In genomic region chr17:65558217-65558616, GRCm38 (mm10) we compare ENCODE assay signal across 8 mouse cellular contexts. TPM values are rescaled to one million over a fixed set of nuclear protein-coding genes. Genes with fewer than 3 reads are reported as not detected.
DNase-seq lines count a peak whose midpoint lies in the region; ATAC-seq and TF ChIP-seq lines count a peak whose summit lies in the region.

No protein-coding gene starts in this region.

- DNase-seq in CD4-positive, CD25-positive, alpha-beta regulatory T cell, adult 2 months (ENCODE audit: low read depth, low spot score): peak; percentile 64
- DNase-seq in T-cell, adult 2 months (ENCODE audit: low spot score): peak; percentile 17
- DNase-seq in cerebellum, postnatal 14 days: peak; percentile 77 to 86
- peak; percentile 76 for DNase-seq in gastrocnemius, adult 2 months
- DNase-seq in liver, adult 2 months (ENCODE audit: extremely low read depth, low read depth, low spot score): peak; percentile 58
- peak; percentile 57 for DNase-seq in neural tube, embryonic 10.5 days (ENCODE audit: extremely low spot score, low spot score)
- peak; percentile 38 to 45 for DNase-seq in urinary bladder, postnatal 36 days (ENCODE audit: low spot score in 2 of 2)

- no peaks in the 10 kb centered on the region for H3K36me3 ChIP-seq in hindbrain, embryonic 15.5 days
- H3K36me3 ChIP-seq in liver, adult 2 months (ENCODE audit: control insufficient read depth, insufficient read depth, low read length): no peaks in the 10 kb centered on the region

- no peak overlapping the region for H3K9ac ChIP-seq in hindbrain, embryonic 15.5 days
- no peak overlapping the region for H3K9ac ChIP-seq in liver, adult 2 months (ENCODE audit: low read depth, low read length)

- no peak for TF ChIP-seq POLR2A in liver, adult 2 months (IDR thresholded peaks at IDR 0.05; ENCODE audit: extremely low read depth, insufficient read depth, low read length)

- H3K4me2 ChIP-seq in hindbrain, embryonic 15.5 days: peak overlapping the region; percentile 17; the same call in 1 of the 2 replicates

- H3K9me3 ChIP-seq in hindbrain, embryonic 15.5 days: no peaks in the 10 kb centered on the region

- 44% methylated on average over 9 of the region's 9 CpGs for WGBS in hindbrain, embryonic 15.5 days
- 24% methylated on average over 9 of the region's 9 CpGs for WGBS in liver, adult 2 months

- H3K4me1 ChIP-seq in hindbrain, embryonic 15.5 days (replicated peaks): peaks cover 8% of the 10 kb centered on the region
- no peaks in the 10 kb centered on the region for H3K4me1 ChIP-seq in liver, adult 2 months (ENCODE audit: control insufficient read depth, insufficient read depth, low read length)

- peak; percentile 52; the same call in 1 of the 2 replicates for ATAC-seq in hindbrain, embryonic 15.5 days (ENCODE audit: low FRiP score, low read depth)

- H3K4me3 ChIP-seq in gastrocnemius, adult 2 months: no peak overlapping the region
- no peak overlapping the region for H3K4me3 ChIP-seq in hindbrain, embryonic 15.5 days
- no peak overlapping the region for H3K4me3 ChIP-seq in liver, adult 2 months (ENCODE audit: insufficient read depth, low read depth, low read length)

- H3K27ac ChIP-seq in gastrocnemius, adult 2 months: no peak overlapping the region
- H3K27ac ChIP-seq in hindbrain, embryonic 15.5 days (replicated peaks): no peak overlapping the region
- H3K27ac ChIP-seq in liver, adult 2 months (replicated peaks; ENCODE audit: insufficient read depth, low read depth, low read length): no peak overlapping the region

- no peaks in the 10 kb centered on the region for H3K79me2 ChIP-seq in liver, adult 2 months (ENCODE audit: control insufficient read depth, insufficient read depth, low read length)

- H3K27me3 ChIP-seq in hindbrain, embryonic 15.5 days: no peaks in the 10 kb centered on the region
- no peaks in the 10 kb centered on the region for H3K27me3 ChIP-seq in liver, adult 2 months (ENCODE audit: control insufficient read depth, insufficient read depth, low read length)

- intact Hi-C loops in gastrocnemius, adult 2 months (cut with DNase I): no loop called here

- peak; percentile 86 for TF ChIP-seq CTCF in gastrocnemius, adult 2 months (IDR thresholded peaks at IDR 0.05)
- peak; percentile 59 for TF ChIP-seq CTCF in liver, adult 2 months (IDR thresholded peaks at IDR 0.05; ENCODE audit: low read depth, low read length)

RNA-seq across cellular contexts. Expression of gene Tmem232, which starts 17.6 kb away (rescaled TPM):
- total RNA-seq in gastrocnemius, adult 2 months (2021): 10 to 100 TPM; 14.0 to 16.5 TPM
- polyA plus RNA-seq in hindbrain, embryonic 15.5 days (2015; fragmentation: Nextera tagmentation; extraction: Ambion mirVana): 0.41 and 0.74 TPM in 2 replicates
- total RNA-seq in liver, adult 2 months (2014; rRNA removed): not detected in 2 replicates
- polyA plus RNA-seq in liver, adult 2 months (2012; rRNA removed): not detected in 2 replicates

RNA-seq across cellular contexts. Expression of gene Vapa, which starts 55.1 kb away (rescaled TPM):
- total RNA-seq in gastrocnemius, adult 2 months (2021): 100 to 1,000 TPM; 131 to 146 TPM
- 264 and 270 TPM in 2 replicates for polyA plus RNA-seq in hindbrain, embryonic 15.5 days (2015; fragmentation: Nextera tagmentation; extraction: Ambion mirVana)
- total RNA-seq in liver, adult 2 months (2014; rRNA removed): 48.9 and 51.7 TPM in 2 replicates
- 17.9 and 19.0 TPM in 2 replicates for polyA plus RNA-seq in liver, adult 2 months (2012; rRNA removed)

Comparison
In these comparisons a context has a peak if more than half of its experiments do, and no peak if none do; other contexts are left out.
1. DNase-seq: peak in every context shown above with its lines; median percentile 82 in cerebellum, postnatal 14 days; 76 in gastrocnemius, adult 2 months; 64 in CD4-positive, CD25-positive, alpha-beta regulatory T cell, adult 2 months; 58 in liver, adult 2 months; 57 in neural tube, embryonic 10.5 days; 42 in urinary bladder, postnatal 36 days; 17 in T-cell, adult 2 months.
2. RNA of gene Tmem232, which starts 17.6 kb away (total RNA-seq): 14.0 to 16.5 TPM in gastrocnemius, adult 2 months; not detected in liver, adult 2 months; every median in the first group is over 10 times any median in the second.